22 mouse cellular contexts compared by ENCODE assay signal in genomic region chr4:72534563-72534962, GRCm38 (mm10).
DNase-seq lines count a peak whose midpoint lies in the region; ATAC-seq and TF ChIP-seq lines count a peak whose summit lies in the region.
"Had no signal": no experiment of that assay in that cellular context is flagged by ENCODE, and none has a peak within 500 bp of the region (broad histone marks: within the 10 kb centered on the region; RNA-seq: fewer than 3 reads in every experiment).

No protein-coding gene starts in this region.

- WGBS in lung, adult 2 months = 40% methylated on average over 1 of the region's 1 CpGs

- no peak for TF ChIP-seq POLR2A in lung, adult 2 months (IDR thresholded peaks at IDR 0.05; ENCODE audit: borderline replicate concordance, extremely low read depth, low read depth, low read length)

- no peak overlapping the region for H3K4me3 ChIP-seq in lung, adult 2 months (replicated peaks; ENCODE audit: extremely low read depth, low read depth, low read length)
- H3K4me3 ChIP-seq: embryonic facial prominence, embryonic 13.5 days; intestine, embryonic 15.5 days; liver, embryonic 12.5 days; lung, embryonic 15.5 days; midbrain, embryonic 12.5 days; neural tube, embryonic 13.5 days had no signal

- H3K4me1 ChIP-seq in lung, adult 2 months (ENCODE audit: control insufficient read depth, insufficient read depth, low read length) = no peaks in the 10 kb centered on the region
- H3K4me1 ChIP-seq: embryonic facial prominence, embryonic 13.5 days; intestine, embryonic 15.5 days; liver, embryonic 12.5 days; lung, embryonic 15.5 days; midbrain, embryonic 12.5 days; neural tube, embryonic 13.5 days had no signal

- ATAC-seq in megakaryocyte progenitor cell, adult 5-6 weeks (replicated peaks; ENCODE audit: poor library complexity) = peak; percentile 90
- ATAC-seq: activated CD4-positive, CD25-positive, alpha-beta regulatory T cell, adult 4 months; CD4-positive, CD25-positive, alpha-beta regulatory T cell, adult 4 months; forebrain, postnatal 0 days; intestine, embryonic 15.5 days; liver, embryonic 12.5 days had no signal

- DNase-seq in adrenal gland, postnatal 10 days = peak; percentile 3
- DNase-seq in adrenal gland, postnatal 25 days = no peak
- DNase-seq in kidney, adult 9 months = peak; percentile 1
- DNase-seq in kidney, postnatal 25 days = no peak
- peak; percentile 0 for DNase-seq in lung, postnatal 25 days (ENCODE audit: low spot score)
- DNase-seq in lung, adult 2 months = no peak
- no peak for DNase-seq in retina, embryonic 14.5 days (ENCODE audit: low spot score)
- DNase-seq: cerebellum, adult 9-11 months; forebrain, postnatal 0 days; gastrocnemius, postnatal 36 days; heart, postnatal 10 days; spleen, adult 18-20 months; thymus, postnatal 4 days had no signal

- no peak for TF ChIP-seq CTCF in lung, adult 2 months (IDR thresholded peaks at IDR 0.05; ENCODE audit: insufficient read depth, low read length)

Comparison
In these comparisons a context has a peak if more than half of its experiments do, and no peak if none do; other contexts are left out.
1. DNase-seq: peak in adrenal gland, postnatal 10 days (single experiment), kidney, adult 9 months (single experiment) and lung, postnatal 25 days (single experiment); none in adrenal gland, postnatal 25 days (single experiment), kidney, postnatal 25 days (0 of 2), lung, adult 2 months (single experiment) and retina, embryonic 14.5 days (single experiment).